In the genomic region with DNA sequence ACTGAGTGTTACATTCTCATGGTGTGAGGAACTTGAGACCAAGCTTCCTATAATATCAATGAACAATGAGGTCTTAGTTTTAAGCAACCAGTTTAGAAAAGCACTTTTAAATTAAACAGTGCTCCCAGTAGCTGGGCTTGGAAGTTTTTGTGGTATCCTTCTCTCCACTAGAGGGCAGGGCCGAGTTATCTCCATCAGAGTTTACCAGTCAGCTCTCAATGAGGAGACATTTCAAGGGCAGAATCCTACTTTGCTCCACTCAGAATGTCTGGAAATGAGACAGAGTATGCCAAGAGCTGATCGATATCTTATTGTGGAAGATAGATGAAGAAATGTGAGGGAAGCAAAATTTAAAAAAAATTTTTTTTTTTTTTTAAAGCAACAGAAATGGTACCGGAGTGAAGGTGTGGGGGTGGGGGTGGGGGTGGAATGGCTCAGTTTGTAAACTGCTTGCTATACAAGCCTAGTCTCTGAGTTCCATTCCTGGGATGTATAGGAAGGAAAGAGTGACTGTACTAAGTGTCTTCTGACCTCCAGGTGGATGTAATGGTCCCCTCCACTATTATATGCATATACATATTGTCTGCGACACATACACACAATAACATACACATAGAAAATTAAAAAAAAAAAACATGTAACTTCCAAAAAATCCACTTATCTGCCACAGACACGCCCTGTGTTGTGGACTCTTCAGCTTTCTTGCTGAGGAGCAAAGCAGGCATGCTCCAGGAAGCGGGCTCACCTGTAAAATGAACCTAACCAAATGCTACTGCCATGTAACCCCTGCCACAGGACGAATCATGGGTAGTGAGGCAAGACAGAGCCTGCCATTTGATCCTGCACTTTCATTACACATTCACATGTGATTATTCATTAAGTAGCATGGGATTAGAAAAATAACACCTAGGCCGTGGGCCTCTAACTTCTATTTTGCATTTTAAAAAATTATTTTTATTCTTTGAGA, we compare ENCODE assay signal across 8 mouse cellular contexts.
DNase-seq lines count a peak whose midpoint lies in the region; ATAC-seq and TF ChIP-seq lines count a peak whose summit lies in the region.

No protein-coding gene starts in this region.

- no peak overlapping the region for H3K4me2 ChIP-seq in intestine, embryonic 16.5 days (ENCODE audit: low read depth, low read length)

- DNase-seq in heart, adult 18-20 months, result peak; percentile 18 to 66
- no peak for DNase-seq in heart, postnatal 25 days (ENCODE audit: low spot score)
- peak; percentile 70 for DNase-seq in cerebellum, adult 9-11 months
- DNase-seq in frontal cortex, postnatal 10 days (ENCODE audit: low spot score in 2 of 2), result peak; percentile 29 to 68
- DNase-seq in left cerebral cortex, adult 2 months (ENCODE audit: extremely low spot score in 1 of 2, low spot score in 2 of 2), result peak; percentile 64 to 73
- peak; percentile 53 for DNase-seq in right cerebral cortex, postnatal 25 days

- no peak overlapping the region for H3K4me3 ChIP-seq in intestine, embryonic 16.5 days (ENCODE audit: low read length)
- H3K4me3 ChIP-seq in left cerebral cortex, adult 2 months, result no peak overlapping the region

- intact Hi-C loops in heart, postnatal 25 days (cut with DNase I), result loop anchor here (10.0 kb wide), 1 partner anchor 215 kb away; no protein-coding TSS in a partner anchor
- intact Hi-C loops in left cerebral cortex, adult 2 months (cut with DNase I), result loop anchor here (5.0 kb wide), 3 partner anchors 83 to 283 kb away; partner anchors contain the start of gene Nrxn1

- H3K9me3 ChIP-seq in intestine, embryonic 16.5 days (ENCODE audit: control insufficient read depth, low read length), result no peaks in the 10 kb centered on the region

- no peaks in the 10 kb centered on the region for H3K4me1 ChIP-seq in intestine, embryonic 16.5 days (ENCODE audit: control insufficient read depth, insufficient read depth, low read length)

- 70% methylated on average over 8 of the region's 8 CpGs for WGBS in intestine, embryonic 16.5 days

- H3K27me3 ChIP-seq in intestine, embryonic 16.5 days (replicated peaks; ENCODE audit: control insufficient read depth, insufficient read depth, low read length), result no peaks in the 10 kb centered on the region

- no peak overlapping the region for H3K9ac ChIP-seq in intestine, embryonic 16.5 days (ENCODE audit: low read depth, low read length)

- H3K27ac ChIP-seq in intestine, embryonic 16.5 days (ENCODE audit: low read length), result no peak overlapping the region
- H3K27ac ChIP-seq in left cerebral cortex, adult 2 months, result peak overlapping the region; percentile 30; the same call in 1 of the 2 replicates

- TF ChIP-seq CTCF in left cerebral cortex, adult 2 months (IDR thresholded peaks at IDR 0.05), result peak; percentile 82

- H3K36me3 ChIP-seq in intestine, embryonic 16.5 days (ENCODE audit: control insufficient read depth, insufficient read depth, low read length), result no peaks in the 10 kb centered on the region

- ATAC-seq in intestine, embryonic 16.5 days, result peak; percentile 71
- peak; percentile 98 for ATAC-seq in megakaryocyte progenitor cell, adult 5-6 weeks (replicated peaks; ENCODE audit: poor library complexity)
